Mouse (Mus musculus) brain, embryonic 14.5 days (tissue): ENCODE data around the gene Def6.

Experiments
- CTCF ChIP-seq: fragments of 200-500 bp; IDR thresholded peaks from 2 replicates; pipeline ENCODE4 v1.5.1; 2012; ENCODE audit warnings: inconsistent platforms, mild to moderate bottlenecking, moderate library complexity, borderline replicate concordance; ENCODE audit not compliant: insufficient read depth, insufficient read length; ENCODE audit errors: extremely low read depth
- POLR2A ChIP-seq: fragments of 200-500 bp; IDR thresholded peaks from 2 replicates; pipeline ENCODE4 v1.6.1; 2012; ENCODE audit warnings: mild to moderate bottlenecking, inconsistent platforms, borderline replicate concordance; ENCODE audit not compliant: poor library complexity, insufficient read depth, insufficient read length, severe bottlenecking; ENCODE audit errors: extremely low read depth

DNA sequence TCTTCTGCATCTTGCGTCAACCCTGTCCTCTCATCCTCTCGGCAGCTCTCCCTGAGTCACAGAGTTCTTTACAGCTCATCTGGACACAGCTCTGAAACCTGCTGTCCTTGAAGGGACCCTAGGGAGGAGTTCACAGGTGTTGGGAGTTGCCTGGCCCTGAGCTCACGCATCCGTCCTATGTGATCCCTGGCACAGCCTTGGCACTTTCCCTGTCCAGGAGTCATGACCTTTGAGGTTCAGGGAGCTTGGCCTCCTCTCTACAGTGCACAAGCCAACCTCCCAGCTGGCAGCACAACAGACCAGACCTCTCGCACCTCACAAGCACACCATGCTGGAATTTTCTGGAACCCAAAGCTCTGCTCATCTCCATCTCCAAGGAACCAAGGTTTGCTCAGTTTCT lies 33.3 kb downstream of the Def6 start:
- TF ChIP-seq CTCF: no peak
- TF ChIP-seq POLR2A: no peak
